Mouse (Mus musculus) bone marrow, adult 2 months (tissue): Measurements from ENCODE around the gene Gfral.

ENCODE experiments used
- CTCF ChIP-seq: fragments of 200-500 bp; IDR thresholded peaks from 2 replicates; pipeline ENCODE4 v1.5.1; 2011; ENCODE audit warnings: low read length, control low read depth; ENCODE audit not compliant: control insufficient read depth, insufficient read depth
- POLR2A ChIP-seq: fragments of 200-500 bp; IDR thresholded peaks from 2 replicates; pipeline ENCODE4 v1.6.1; 2011; ENCODE audit warnings: low read depth, mild to moderate bottlenecking, control low read depth, low read length, borderline replicate concordance; ENCODE audit not compliant: control insufficient read depth

DNA sequence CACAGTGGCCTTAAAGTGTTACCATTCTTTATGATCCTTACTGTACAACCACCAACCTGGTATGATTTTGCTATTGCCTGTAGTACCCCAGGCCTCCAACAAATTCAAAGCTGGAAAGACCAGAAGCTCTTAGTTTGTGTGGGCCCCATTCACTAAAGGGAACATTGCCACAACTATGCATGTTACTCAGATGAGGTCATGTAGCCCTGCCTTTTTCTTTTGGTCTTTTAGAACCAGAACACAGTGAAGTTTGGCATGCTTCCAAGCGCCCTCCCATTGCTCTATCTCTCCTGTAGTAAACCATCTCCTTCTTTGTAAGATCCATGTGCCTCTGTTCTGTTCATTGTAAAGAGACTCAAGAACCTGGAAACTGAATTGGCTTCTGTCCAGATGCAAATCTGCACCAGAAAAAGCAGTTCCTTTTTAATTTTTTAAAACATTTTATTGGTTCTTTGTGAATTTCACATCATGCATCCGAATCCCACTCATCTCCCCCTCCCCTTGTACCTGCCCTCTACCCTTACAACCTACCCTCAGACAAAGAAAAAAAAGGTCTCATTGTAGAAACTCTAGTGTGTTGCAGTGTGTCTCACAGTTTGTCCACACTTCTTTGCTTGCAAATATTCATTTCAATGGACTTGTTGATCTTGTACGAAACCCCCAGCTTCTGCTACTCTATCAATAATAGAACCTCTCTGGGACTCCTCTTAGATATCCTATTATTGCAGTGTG is 74.9 kb downstream of the Gfral start:
- TF ChIP-seq CTCF (no peak), POLR2A (no peak)
